Mouse (Mus musculus): ENCODE data around the gene Abca17.

GRCm38 (mm10) chr17:24223513-24223912 lies 127.4 kb downstream of the Abca17 start:
- TF ChIP-seq CTCF (IDR thresholded peaks at IDR 0.05) = no peak
- TF ChIP-seq EP300 (IDR thresholded peaks at IDR 0.05) = no peak

All from lung, postnatal 0 days (tissue).